In the genomic region with DNA sequence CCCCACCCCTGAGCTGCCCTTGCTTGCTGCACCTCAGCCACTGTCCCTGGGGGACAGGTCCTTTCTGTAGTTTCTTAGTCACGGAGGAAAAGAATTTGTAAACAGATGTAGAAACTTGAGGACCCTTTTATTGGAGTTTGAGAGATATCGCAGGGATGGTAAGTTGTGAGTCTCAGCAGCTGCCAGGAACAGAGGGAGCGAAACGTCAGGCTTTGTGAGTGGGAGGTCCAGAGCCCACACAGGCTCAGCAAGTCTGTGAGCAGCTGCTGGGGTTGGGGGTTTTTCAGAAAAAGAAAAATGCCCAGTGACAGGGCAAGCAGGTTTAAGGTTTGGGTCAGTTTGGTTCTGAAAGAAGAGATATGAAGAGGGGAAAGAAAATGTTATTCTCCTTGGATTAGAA, we compare ENCODE assay signal across 27 mouse cellular contexts.
A peak's percentile ranks its signal among the peaks of the same experiment; 100 is the strongest.
DNase-seq lines count a peak whose midpoint lies in the region; ATAC-seq and TF ChIP-seq lines count a peak whose summit lies in the region.
"Had no signal": no experiment of that assay in that cellular context is flagged by ENCODE, and none has a peak within 500 bp of the region (broad histone marks: within the 10 kb centered on the region; RNA-seq: fewer than 3 reads in every experiment).

No protein-coding gene starts in this region.

- H3K4me2 ChIP-seq in heart, embryonic 12.5 days: no peak overlapping the region
- H3K4me2 ChIP-seq in midbrain, embryonic 14.5 days (ENCODE audit: low read length): no peak overlapping the region
- H3K4me2 ChIP-seq in limb, embryonic 14.5 days (replicated peaks; ENCODE audit: low read depth, low read length, severe bottlenecking): no peak overlapping the region
- H3K4me2 ChIP-seq: forebrain, embryonic 15.5 days; heart, embryonic 13.5 days; liver, embryonic 11.5 days had no signal

- no peak overlapping the region for H3K4me3 ChIP-seq in heart, embryonic 12.5 days
- no peak overlapping the region for H3K4me3 ChIP-seq in midbrain, embryonic 10.5 days
- H3K4me3 ChIP-seq in midbrain, embryonic 14.5 days (replicated peaks; ENCODE audit: low read depth, low read length): no peak overlapping the region
- no peak overlapping the region for H3K4me3 ChIP-seq in limb, embryonic 14.5 days (replicated peaks; ENCODE audit: low read length)
- H3K4me3 ChIP-seq: forebrain, embryonic 15.5 days; heart, embryonic 13.5 days had no signal

- no peak for ATAC-seq in heart, embryonic 12.5 days (ENCODE audit: insufficient number of reproducible peaks, low FRiP score)
- no peak for ATAC-seq in midbrain, embryonic 14.5 days (ENCODE audit: low FRiP score, low TSS enrichment)
- ATAC-seq in limb, embryonic 14.5 days (ENCODE audit: low FRiP score, low read depth): peak; percentile 81; the same call in 1 of the 2 replicates
- no peak for ATAC-seq in cerebellum, adult (ENCODE audit: insufficient number of reproducible peaks, low FRiP score, low TSS enrichment)
- ATAC-seq: CD4-positive, CD25-positive, alpha-beta regulatory T cell, adult 4 months; forebrain, embryonic 15.5 days; hindbrain, postnatal 0 days; liver, postnatal 0 days; lung, postnatal 0 days had no signal

- no peak overlapping the region for H3K9ac ChIP-seq in heart, embryonic 12.5 days
- H3K9ac ChIP-seq in midbrain, embryonic 14.5 days (replicated peaks; ENCODE audit: low read length): no peak overlapping the region
- H3K9ac ChIP-seq in limb, embryonic 14.5 days (ENCODE audit: low read depth, low read length, severe bottlenecking): no peak overlapping the region
- H3K9ac ChIP-seq: forebrain, embryonic 15.5 days; heart, embryonic 13.5 days; liver, postnatal 0 days had no signal

- intact Hi-C loops in left cerebral cortex, postnatal 25 days (cut with DNase I): no loop called here

- H3K27me3 ChIP-seq in heart, embryonic 12.5 days (replicated peaks): no peaks in the 10 kb centered on the region
- no peaks in the 10 kb centered on the region for H3K27me3 ChIP-seq in midbrain, embryonic 10.5 days (ENCODE audit: low read depth, poor library complexity, severe bottlenecking)
- no peaks in the 10 kb centered on the region for H3K27me3 ChIP-seq in midbrain, embryonic 14.5 days (ENCODE audit: control insufficient read depth, insufficient read depth, low read length)
- H3K27me3 ChIP-seq in limb, embryonic 14.5 days (ENCODE audit: control insufficient read depth, insufficient read depth, low read length): no peaks in the 10 kb centered on the region
- H3K27me3 ChIP-seq: forebrain, embryonic 15.5 days; heart, embryonic 13.5 days had no signal

- WGBS in heart, embryonic 12.5 days: 49% methylated on average over 4 of the region's 4 CpGs
- 65% methylated on average over 4 of the region's 4 CpGs for WGBS in midbrain, embryonic 10.5 days
- WGBS in midbrain, embryonic 14.5 days: 51% methylated on average over 4 of the region's 4 CpGs
- WGBS in limb, embryonic 14.5 days: 36% methylated on average over 4 of the region's 4 CpGs

- no peak for TF ChIP-seq POLR2A in limb, embryonic 14.5 days (IDR thresholded peaks at IDR 0.05; ENCODE audit: borderline replicate concordance, extremely low read depth, insufficient read depth, insufficient read length)

- no peak overlapping the region for H3K27ac ChIP-seq in heart, embryonic 12.5 days (ENCODE audit: poor library complexity, severe bottlenecking)
- H3K27ac ChIP-seq in midbrain, embryonic 10.5 days (replicated peaks): 0 out of 2 replicates have a peak overlapping the region, but pooled peaks have one; percentile 9
- no peak overlapping the region for H3K27ac ChIP-seq in midbrain, embryonic 14.5 days (replicated peaks; ENCODE audit: low read depth, low read length)
- H3K27ac ChIP-seq in limb, embryonic 14.5 days (replicated peaks; ENCODE audit: low read depth, low read length): no peak overlapping the region
- H3K27ac ChIP-seq: forebrain, embryonic 15.5 days; heart, embryonic 13.5 days; hindbrain, postnatal 0 days; macrophage had no signal

- peaks cover 5% of the 10 kb centered on the region; the same call in 1 of the 2 replicates for H3K4me1 ChIP-seq in heart, embryonic 12.5 days (replicated peaks)
- H3K4me1 ChIP-seq in midbrain, embryonic 10.5 days: peaks cover 6% of the 10 kb centered on the region; the same call in 1 of the 2 replicates
- no peaks in the 10 kb centered on the region for H3K4me1 ChIP-seq in midbrain, embryonic 14.5 days (ENCODE audit: control insufficient read depth, insufficient read depth, low read length)
- H3K4me1 ChIP-seq in limb, embryonic 14.5 days (ENCODE audit: control insufficient read depth, insufficient read depth, low read length): peaks cover 8% of the 10 kb centered on the region
- H3K4me1 ChIP-seq: forebrain, embryonic 15.5 days had no signal

- H3K36me3 ChIP-seq in heart, embryonic 12.5 days: no peaks in the 10 kb centered on the region
- H3K36me3 ChIP-seq in midbrain, embryonic 10.5 days: peaks cover 13% of the 10 kb centered on the region; the same call in 1 of the 2 replicates
- H3K36me3 ChIP-seq in midbrain, embryonic 14.5 days (ENCODE audit: control insufficient read depth, insufficient read depth, low read length): no peaks in the 10 kb centered on the region
- no peaks in the 10 kb centered on the region for H3K36me3 ChIP-seq in limb, embryonic 14.5 days (ENCODE audit: control insufficient read depth, insufficient read depth, low read length)
- H3K36me3 ChIP-seq: forebrain, embryonic 15.5 days had no signal

- H3K9me3 ChIP-seq in heart, embryonic 12.5 days (replicated peaks): 0 out of 2 replicates have a peak, but pooled peaks cover under 1% of the 10 kb centered on the region
- H3K9me3 ChIP-seq in midbrain, embryonic 10.5 days (replicated peaks): no peaks in the 10 kb centered on the region
- no peaks in the 10 kb centered on the region for H3K9me3 ChIP-seq in midbrain, embryonic 14.5 days (ENCODE audit: control insufficient read depth, low read length)
- H3K9me3 ChIP-seq in limb, embryonic 14.5 days (ENCODE audit: control insufficient read depth, low read length): no peaks in the 10 kb centered on the region
- H3K9me3 ChIP-seq: forebrain, embryonic 15.5 days; heart, embryonic 13.5 days had no signal

- DNase-seq in heart, adult 11 months: peak; percentile 21
- no peak for DNase-seq in midbrain, embryonic 10.5 days (ENCODE audit: low spot score)
- no peak for DNase-seq in midbrain, embryonic 14.5 days
- DNase-seq in limb, embryonic 14.5 days (ENCODE audit: low spot score): no peak
- no peak for DNase-seq in left cerebral cortex, postnatal 25 days (ENCODE audit: low spot score in 2 of 2)
- DNase-seq: adrenal gland, postnatal 25 days; cerebellum, adult 11 months; cerebellum, postnatal 10 days; gastrocnemius, postnatal 14 days; heart, adult 18-20 months; heart, postnatal 14 days; kidney, adult 9 months; layer of hippocampus, adult 9-11 months; liver, postnatal 0 days; right cerebral cortex, postnatal 25 days; spleen, adult 18-20 months; thymus, adult 18-20 months; thymus, postnatal 4 days had no signal
